Mouse (Mus musculus): ENCODE results near the gene Erc2.

DNA sequence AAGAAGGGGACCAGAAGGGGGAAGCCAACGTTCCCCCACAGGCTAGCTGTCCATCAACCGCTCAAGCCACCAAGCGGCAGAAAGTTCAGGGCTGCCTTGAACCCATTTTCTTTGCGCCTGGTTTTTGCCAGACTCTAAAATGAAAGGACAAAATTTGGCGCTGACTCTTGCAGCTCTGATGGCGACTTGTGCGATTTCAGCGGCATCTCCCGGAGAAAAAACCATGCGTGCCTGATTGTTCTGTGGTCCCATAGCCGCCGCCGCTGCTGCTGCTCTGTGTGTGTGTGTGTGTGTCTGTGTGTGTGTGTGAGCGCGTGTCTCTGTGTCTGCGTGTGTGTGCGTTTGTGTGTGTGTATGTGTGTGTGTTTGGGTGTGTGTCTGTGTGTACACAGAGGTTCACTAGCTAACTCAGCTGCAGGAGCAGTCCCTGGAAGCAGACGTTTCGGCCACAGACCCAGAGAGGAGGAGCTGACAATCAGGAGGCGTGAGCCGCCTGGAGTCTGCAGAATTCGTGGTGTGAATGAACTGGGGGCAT is 882.9 kb downstream of the Erc2 start:
- TF ChIP-seq GATA1 (IDR thresholded peaks at IDR 0.05; ENCODE audit: borderline replicate concordance, low read length) (no peak), FLI1 (IDR thresholded peaks at IDR 0.05; ENCODE audit: low read length) (no peak)
